Mouse (Mus musculus) embryo, embryonic 10.5 days (tissue): Measurements from ENCODE around the gene Rbm45.

Source experiments
- DNase-seq: peaks from one replicate; pipeline ENCODE4 v3.0.0-alpha.2; 2015; ENCODE audit warnings: low spot score

The Rbm45 gene

DNA sequence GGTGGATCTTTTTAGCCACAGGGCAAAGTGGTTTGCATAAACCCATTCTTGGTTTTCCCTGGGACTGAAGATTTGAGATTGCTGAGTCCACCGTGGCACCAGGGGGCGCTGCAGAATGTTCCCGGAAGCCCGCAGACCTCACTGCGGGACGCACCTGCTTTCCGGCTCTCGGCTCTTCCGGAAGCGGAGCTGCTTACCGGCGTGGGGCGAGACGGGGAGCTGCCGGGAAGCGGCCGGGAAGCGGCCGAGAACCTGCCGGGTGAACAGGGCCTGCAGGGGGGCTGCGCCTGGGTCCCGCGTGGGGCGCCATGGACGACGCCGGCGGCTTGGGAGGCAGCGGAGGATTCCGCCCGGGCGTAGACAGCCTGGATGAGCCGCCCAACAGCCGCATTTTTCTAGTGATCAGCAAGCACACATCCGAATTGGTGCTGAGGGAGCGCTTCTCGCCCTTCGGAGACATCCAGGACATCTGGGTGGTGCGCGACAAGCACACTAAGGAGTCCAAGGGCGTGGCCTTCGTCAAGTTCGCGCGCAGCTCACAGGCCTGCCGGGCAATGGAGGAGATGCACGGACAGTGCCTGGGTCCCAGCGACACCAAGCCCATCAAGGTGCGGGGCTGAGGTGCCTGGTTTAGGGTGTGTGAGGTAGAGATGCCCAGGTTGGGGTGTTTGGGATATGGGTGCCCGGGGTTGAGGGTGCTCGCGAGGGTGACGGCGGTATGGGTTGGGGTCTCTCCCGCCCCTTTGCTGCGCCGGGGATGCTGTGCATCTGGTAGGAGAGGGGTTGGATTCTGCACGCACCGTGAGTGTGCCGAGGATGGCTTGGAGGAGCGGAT, at the start of gene Rbm45:
TSS of gene Rbm45 (plus strand) at position 164 of the 835 bp plus-strand sequence.
- DNase-seq = peak; percentile 92

DNA sequence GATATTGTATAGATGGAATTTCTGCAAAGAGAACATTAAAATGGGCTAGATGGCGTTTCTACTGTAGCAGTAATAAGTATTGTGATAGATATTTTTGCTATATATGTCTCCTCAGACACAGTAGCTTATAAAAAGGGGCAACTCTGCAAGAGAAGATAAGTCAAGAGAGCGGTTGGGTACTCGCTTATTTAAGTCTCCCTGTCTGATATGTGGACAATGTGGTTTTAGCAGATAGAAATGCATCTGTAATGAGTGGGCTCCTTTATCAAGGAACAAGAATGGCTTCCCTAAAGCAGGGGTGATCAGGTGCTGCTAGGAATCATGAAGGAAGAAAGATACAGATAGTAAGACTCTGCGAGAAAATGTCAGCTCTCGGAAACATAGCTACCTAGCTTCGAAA, 49.4 kb upstream of the Rbm45 start:
- DNase-seq = no peak

DNA sequence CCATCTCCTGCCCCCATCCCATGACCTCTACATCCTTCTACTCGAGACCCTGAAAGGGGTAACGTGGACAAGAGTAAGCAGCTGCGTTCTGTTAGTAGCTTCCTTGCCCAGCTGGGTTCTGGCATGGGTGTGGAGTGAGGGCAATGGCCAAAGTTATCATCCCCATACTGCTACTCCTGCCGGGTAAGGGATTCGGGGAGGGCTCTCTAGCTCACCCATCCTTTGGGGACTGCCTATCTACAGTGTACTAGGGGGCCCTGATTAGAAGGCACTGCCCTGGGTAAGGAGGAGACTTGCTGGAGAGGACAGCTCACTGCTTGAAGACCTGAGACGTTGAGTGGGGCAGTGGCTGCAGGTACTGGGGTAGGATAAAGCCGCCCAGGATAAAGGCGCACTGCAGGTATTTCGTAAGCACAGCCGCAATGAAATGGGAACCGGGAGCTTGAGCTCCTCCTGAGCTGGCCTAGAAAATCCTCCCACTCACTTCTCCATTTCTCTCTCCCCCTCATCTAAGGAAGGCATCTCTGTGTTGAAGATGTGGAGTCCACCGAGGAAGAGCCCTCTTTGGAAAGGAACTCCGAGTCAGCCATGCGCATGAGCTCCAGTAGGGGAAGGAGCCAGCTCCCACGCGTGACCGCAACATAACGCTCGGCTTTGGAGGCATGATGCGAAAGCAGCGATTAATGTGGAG, 46.5 kb upstream of the Rbm45 start:
- DNase-seq = no peak

DNA sequence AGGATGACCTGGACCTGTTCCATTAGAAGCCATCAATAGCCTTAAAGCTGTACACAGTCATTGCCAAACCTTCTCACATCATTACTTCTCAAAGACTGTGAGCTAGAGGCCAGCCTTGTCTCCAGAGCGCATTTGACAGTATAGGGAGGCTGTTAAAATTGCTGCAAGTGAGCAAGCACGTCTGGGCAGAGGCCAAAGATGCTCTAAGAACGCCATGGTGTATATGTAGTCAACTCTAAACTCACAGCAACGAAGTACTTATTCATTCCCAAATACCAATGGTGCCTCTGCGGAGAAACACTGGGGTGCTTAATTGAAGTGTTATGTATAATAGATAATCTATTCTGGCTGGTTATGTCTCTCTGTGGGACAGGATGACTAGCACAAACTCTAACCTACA, 45.3 kb upstream of the Rbm45 start:
- no peak for DNase-seq

DNA sequence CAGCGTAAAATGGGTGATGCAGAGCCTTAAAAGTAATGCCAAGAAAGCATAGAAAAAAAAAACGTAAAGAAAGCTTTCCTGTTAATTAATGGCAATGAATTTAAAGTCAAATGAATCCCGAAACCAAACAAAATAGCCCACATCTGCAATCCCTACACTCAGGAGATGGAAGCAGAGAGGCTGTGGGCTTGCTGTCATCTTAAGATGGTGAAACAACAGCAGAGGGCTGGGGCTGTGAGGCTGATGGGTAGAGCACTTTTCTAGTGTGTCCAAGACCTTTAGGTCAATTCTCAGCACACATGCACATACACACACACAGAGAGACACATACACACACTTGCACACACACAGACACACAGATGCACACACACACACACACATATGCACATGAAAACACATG, 43.6 kb upstream of the Rbm45 start:
- DNase-seq = no peak

DNA sequence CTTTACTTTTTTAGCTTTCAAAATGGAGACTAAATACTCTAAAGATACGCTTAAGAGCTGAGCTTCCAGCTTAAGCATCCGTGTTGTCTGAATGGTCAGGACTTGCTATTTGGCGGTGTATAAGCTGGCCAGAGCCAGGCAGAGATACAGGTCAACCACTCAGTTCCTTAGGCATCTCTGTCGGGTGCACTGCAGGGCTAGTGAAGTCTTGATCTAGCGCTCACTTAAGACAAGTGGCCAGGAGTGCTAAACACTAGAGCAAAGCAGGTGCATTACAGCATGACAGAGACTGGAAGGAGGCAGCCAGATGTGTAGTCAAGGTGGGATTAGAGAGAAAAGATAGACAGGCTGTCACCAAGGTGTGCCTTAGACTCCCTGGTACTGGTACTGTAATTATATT, 39.7 kb upstream of the Rbm45 start:
- DNase-seq = no peak

DNA sequence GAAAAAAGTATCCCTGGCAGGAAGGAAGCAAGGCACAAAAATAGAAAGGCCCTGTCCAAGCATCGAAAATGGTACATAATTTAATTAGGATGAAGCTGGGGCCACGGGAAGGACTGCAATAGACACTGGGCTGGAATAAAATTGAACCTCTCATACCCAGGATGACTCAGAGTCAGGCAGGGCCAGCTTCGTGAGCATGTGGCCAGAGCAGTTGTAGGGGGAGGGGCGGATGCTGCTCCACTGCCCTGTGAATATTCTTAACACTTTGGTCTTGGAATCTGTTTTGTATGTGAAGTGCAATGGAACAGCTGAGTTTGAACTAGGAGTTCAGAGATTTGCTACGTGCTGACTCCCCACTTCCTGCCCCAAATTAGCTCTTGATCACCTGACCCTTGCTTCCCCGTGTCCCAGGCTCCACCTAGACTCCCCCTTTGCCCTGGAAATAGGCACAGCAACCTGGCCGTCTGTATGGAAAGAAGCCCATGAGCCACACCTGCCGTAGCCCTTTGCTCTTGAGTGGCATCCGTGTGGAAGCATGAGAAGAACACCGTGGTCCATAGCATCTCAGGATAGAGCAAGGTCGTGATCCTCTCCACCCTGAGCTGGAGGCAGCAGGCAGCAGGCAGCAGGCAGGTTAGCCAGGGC, 37.5 kb upstream of the Rbm45 start:
- no peak for DNase-seq

DNA sequence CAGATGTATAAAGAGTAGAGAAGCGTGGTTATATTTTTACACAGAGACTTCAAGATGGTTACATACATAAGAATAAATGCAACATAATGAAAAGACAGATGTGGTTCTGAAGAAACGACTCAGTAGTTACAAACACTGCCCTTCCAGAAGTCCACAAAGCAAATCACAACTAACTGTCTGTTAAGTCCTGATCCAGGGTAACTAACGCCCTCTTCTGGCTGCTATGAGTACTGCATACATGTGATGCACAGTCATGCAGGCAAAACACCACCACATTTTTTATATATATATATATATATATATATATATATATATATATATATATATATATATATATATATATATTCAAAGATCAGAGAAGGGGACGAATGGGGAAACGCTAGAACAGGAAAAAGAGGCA, 35.2 kb upstream of the Rbm45 start:
- no peak for DNase-seq

DNA sequence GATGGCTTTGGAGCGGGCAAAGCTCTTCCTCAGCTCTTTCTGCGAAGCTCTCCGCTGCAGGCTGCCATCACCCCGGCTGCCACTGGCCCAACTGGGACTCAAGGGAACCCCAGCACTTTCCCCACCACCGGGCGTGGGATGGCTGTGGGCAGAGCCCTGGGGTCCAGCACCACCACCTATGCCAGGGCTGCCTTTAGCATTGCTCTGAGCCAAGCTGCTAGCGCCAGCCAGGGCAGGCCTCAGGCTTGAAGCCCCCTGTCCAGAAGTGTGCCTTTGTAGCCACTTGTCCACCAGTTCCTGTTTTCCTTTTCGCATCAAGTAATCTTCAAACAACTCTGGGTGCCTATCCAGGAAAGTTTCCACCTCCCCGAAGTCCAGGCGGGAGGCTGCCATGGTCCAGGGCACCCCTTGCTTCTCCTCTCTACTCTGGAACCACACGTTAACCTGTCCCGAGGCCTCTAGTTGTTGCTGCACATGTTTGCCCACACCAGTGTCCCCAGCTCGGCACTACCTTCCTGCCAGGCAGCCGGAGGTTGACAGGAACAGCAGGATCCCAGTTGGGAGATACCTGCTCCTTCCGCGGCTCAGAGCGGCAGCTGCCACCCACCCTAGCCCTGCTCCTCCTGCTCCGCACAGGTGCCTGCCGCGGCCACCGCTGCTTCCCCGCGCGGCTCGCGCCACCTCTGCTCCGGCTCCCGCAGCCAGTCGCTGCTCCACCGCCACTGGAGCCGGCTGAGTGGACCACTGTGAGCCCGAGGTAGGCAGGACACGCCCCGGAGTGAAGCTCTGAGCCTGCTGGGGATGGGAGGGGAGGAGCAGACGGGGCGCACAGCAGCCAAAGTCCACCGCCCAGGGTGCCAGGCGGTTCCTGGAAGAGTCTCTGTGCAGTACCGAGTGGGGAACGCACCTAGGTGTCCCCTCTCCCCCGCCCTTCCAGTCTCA, 31.3 kb upstream of the Rbm45 start, which contains the start of gene Pde11a:
TSS of gene Pde11a (minus strand) at position 560 of the 942 bp plus-strand sequence.
- peak; percentile 34 for DNase-seq

DNA sequence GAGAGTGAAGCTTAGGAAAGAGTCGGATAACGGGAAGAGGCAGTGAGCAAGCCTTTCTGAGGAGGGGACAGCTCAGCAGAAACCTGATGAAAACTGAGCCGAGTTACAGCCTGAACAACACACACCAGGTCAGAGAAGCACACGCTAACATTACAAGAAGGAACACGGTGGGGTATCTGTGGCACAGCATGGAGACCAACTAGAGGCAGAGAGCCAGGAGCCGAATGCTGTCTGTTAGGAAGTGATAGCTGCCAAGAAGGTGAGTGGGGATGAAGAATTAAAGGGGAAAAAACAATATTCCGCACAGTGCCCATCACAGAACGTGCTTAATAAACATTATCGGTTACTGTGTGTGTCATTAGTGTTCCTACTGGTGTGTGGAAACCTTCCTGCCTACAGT, 27.6 kb upstream of the Rbm45 start:
- DNase-seq = no peak

DNA sequence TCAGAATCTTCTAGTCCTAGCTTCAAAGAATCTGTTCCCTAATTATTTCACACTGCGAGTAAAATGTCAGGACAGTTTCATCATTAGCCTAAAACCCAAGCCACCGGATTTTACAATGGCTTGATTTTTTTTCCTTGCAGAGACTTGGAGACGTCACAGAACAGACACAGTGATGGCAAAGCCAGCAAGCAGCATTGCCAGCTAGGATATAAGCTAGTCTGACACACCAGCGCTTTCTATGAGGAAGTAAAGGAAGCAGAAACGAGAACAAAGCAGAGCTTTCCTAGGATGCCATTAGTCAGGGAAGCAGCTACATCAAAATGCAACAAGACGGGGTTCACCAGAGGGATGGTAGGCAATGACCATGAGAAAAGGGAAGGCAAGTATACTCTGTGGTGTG, 21.9 kb upstream of the Rbm45 start:
- no peak for DNase-seq

DNA sequence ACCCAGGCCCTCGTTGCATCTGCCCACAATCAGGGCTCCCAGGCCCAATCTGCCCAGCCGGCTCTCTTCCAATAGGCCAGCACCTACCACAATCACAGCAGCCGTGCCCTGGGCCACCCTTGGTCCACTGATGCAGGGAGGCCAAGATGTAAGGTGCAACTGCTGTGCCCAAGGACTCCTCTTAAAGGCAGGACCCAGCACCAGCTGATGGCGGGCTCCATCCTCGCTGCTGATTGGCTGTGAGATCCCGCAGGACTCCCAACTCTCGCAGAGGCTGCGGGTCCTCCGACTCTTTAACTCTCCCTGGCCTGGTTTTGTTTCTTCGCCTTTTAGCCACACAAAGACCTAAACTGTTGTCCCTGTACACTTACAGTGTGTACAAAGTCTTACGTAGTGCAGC, 9.6 kb upstream of the Rbm45 start, which contains the start of gene Cyct:
TSS of gene Cyct (minus strand) at position 225 of the 400 bp plus-strand sequence.
- DNase-seq = no peak

DNA sequence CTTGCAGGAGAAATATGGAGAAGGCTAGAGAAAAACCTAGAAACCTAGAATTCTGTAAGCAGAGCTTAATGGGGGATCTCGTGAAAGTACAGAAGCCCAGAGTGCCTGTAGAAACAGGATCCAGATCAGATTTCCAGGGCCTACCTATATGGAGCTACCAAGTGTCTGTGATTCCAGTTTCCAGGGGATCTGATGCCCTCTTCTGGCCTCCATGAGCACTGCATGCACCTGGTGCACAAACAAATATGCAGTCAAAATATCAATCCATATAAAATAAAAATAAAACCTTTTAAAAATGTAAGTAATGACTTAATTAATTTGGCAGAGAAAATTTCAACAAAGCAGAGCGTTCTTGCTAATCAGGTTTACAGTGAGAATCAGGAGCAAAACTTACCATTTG, 7.7 kb upstream of the Rbm45 start:
- peak; percentile 61 for DNase-seq

DNA sequence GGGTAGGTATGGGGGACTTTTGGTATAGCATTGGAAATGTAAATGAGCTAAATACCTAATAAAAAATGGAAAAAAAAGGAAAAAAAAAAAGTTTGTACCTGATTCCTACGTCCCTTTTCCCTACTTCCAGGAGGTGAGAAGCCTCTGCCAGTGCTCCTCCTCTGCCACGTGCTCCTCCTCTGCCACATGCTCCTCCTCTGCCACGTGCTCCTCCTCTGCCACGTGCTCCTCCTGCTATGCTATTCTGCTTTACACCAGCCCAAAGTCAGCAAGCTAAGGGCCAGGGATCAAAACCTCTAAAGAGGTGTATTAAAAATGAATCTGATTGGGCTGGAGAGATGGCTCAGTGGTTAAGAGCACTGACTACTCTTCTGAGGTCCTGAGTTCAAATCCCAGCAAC, 4.0 kb upstream of the Rbm45 start:
- no peak for DNase-seq

DNA sequence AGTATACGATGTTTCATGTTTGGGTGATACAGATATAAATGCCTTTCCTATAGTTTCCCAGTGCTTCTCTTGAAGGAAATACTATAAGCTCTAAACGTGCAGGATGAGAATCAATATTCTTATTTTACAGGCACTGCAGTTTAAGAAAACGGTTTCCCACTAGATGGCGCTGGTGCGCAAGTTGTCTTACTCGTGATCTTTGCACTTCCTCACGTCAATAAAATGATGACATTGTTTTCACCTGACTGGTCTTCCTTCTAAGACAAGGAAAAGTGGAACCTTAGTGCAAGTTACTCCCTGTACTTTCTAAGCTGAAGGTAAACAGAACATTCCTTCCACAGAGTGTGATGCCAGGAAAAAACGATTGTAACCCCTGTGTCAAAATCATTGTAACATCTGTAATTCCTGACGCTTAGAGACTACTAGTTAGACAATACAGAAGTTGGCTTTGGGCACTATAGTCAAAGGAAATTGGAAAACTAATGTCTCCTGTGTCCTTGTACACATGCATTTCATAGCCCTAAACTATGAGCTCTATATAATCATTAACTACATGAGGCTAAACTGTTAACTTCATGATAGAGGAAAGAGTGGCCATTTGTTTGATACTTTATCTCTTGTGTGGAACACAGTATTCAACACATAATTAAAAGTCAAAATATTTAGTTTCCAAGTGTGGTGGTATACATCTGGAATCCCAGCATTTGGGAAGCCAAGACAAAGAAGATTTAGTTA, 2.4 kb upstream of the Rbm45 start:
- peak; percentile 93 for DNase-seq

DNA sequence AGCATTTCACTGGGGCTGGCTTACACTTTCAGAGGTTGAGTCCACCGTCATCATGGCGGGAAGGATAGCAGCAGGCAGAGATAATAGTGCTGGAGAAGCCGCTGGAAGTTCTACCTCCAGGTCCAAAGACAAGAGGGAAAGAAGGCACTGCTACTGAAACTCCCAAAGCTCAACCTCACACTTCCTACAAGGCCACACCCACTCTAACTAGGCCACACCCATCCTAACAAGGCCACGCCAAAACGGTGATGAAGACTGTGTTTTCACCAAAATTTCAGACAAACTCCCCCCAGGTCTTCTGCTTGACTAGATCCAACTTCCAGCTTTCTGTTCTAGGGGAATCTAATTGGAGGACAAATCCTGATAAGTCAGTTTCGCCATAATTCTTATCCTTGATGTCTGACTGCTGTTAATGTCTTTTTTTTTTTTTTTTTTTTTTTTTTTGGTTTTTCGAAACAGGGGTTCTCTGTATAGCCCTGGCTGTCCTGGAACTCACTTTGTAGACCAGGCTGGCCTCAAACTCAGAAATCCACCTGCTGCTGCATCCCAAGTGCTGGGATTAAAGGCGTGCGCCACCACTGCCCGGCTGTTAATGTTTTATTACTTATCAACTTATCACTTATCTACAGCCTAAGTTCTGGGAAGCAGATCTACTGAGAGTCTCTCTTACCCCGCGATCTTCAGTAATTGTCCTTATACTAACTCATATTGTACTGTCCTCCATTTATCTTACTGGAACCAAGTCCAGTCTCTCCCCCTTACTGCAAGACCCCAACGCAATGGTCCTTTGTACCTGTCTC, 723 bp upstream of the Rbm45 start:
- DNase-seq = no peak

DNA sequence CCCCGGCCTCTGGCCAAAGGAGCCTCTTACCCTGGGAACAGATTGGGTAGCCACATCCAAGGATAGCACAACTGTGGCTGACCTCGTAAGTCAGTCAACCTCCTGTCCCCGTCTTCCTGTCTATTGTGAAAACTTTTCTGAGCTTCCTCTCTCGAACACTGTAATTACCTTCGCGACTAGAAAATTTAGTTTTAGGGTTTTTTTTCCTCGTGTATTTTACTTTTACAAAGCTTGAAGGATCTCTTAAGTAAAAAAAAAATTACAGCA, 805 bp downstream of the Rbm45 start:
- no peak for DNase-seq

DNA sequence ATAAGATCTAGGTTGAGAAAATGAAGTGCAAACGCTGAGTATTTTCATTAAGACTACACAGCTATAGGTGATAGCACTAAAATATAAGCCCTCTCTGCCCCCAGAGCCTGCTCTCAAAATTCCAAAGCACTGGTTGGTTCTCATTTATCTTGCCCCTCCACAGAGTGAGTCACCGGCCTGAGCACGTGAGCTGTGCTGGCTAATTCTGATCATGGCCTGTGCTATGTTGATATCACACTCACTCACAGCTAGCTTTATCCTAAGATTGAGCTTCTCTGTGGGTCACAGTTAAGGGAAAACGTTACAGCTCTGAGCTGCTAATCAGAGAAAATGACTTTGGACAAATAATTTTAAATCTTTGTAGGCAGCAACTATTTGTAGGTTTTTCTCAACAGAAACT, 2.5 kb downstream of the Rbm45 start:
- DNase-seq = no peak

DNA sequence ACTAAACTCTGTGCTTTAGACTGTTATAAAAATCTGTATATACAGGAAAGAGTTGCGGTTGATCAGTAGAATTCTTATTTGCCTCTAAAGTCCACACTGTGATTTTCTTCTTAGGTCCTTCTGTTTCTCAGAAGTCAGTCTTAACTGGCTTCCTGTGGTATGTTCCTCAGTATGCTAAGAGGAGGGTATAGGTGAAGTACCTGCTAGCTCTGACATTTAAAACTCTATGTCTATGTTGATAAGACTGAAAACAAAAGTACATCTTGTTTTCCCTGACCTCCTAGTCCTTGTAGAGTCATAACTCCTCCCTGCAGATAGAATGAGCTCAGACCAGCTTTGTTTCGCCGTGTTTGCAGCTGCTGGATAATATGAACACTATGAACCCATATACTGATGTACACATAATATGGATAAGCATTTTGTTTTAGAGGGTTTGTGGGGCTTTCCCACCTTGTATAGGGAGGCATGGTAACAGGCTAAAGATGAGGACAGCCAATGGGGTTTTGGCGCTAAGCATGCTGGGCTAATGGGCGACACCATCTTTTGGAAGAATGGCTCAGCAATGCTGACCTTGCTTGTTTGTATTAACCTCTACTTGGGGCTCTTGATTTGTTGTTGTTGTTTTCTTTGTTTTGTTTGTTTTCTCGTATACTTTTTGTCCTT, 4.9 kb downstream of the Rbm45 start:
- no peak for DNase-seq

DNA sequence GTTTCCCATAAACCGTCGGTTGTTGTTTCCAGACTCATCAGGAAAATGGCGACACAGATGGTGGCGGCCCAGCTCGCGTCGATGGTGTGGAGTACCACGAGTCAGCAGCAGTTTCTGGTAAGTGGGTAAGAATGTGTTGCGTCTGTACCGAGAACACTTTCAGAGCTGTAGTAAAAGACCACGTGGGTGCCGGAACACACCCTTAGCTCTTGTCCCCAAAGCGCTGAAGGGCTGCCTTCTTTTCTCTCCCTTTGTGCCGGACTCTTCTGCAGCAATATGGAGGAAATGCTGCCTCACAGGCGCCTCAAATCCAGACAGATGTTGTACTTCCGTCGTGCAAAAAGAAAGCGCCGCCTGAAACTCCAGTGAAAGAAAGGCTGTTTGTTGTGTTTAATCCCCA, 8.9 kb downstream of the Rbm45 start:
- DNase-seq = no peak
